Mouse (Mus musculus): ENCODE results near the gene Cenpf. TPM values are rescaled to one million over a fixed set of nuclear protein-coding genes. Genes with fewer than 3 reads are reported as not detected.

Cenpf gene
- total and polyA plus RNA-seq, 3 experiments: 16.5 to 28.2 (median 21.5) TPM

- no peaks in the 10 kb centered on the region for H3K79me2 ChIP-seq (replicated peaks; ENCODE audit: control insufficient read depth, extremely low read depth, insufficient read depth, poor library complexity, severe bottlenecking)
- DNase-seq (ENCODE audit: extremely low read depth): peak; percentile 53
- H3K27ac ChIP-seq (ENCODE audit: insufficient read depth, low read depth): no peak overlapping the region
- peaks cover 41 to 76% of the 10 kb centered on the region in 2 experiments for H3K36me3 ChIP-seq (replicated peaks in 1 of 2; ENCODE audit: control insufficient read depth in 1 of 2, insufficient read depth in 1 of 2, low read length in 1 of 2)
- no peak overlapping the region for H3K9ac ChIP-seq (ENCODE audit: insufficient read depth, low read depth)
- no peak for TF ChIP-seq IRF4 (IDR thresholded peaks at IDR 0.05; ENCODE audit: low read depth, low read length)
- TF ChIP-seq RAD21 (IDR thresholded peaks at IDR 0.05; ENCODE audit: low read depth, low read length): peak; percentile 22
- TF ChIP-seq USF2 (conservative IDR thresholded peaks at IDR 0.05; ENCODE audit: low read depth, low read length): no peak
- TF ChIP-seq CTCF (conservative IDR thresholded peaks at IDR 0.05 in 1 of 2, IDR thresholded peaks at IDR 0.05 in 1 of 2; ENCODE audit: low read depth in 2 of 2, low read length in 2 of 2): peak; percentile 20 to 65; a peak in 2 of 4 replicates
- TF ChIP-seq MEF2A (IDR thresholded peaks at IDR 0.05; ENCODE audit: borderline replicate concordance, low read depth, low read length): no peak
- TF ChIP-seq KAT2A (IDR thresholded peaks at IDR 0.05; ENCODE audit: insufficient replicate concordance, low read length): no peak
- peak; percentile 45 for TF ChIP-seq SMC3 (IDR thresholded peaks at IDR 0.05; ENCODE audit: low read depth, low read length)
- no peaks in the 10 kb centered on the region for H3K4me1 ChIP-seq (ENCODE audit: control insufficient read depth in 1 of 2, insufficient read depth in 2 of 2)
- H3K9me3 ChIP-seq (replicated peaks; ENCODE audit: low read length): no peaks in the 10 kb centered on the region
- H3K4me3 ChIP-seq (replicated peaks in 1 of 3; ENCODE audit: low read depth in 2 of 3, low read length in 2 of 3, poor library complexity in 1 of 3): no peak overlapping the region
- no peak overlapping the region for H3K4me2 ChIP-seq (ENCODE audit: insufficient read depth, low read depth, poor library complexity, severe bottlenecking)
- in situ Hi-C loops (cut with MboI; ENCODE audit: low pct_ligation_motif_present, low pct_unique_long_range_greater_than_20kb, low sequenced_read_pairs) (no loop called here), dilution Hi-C loops (cut with MboI; ENCODE audit: extremely low pct_ligation_motif_present, extremely low pct_unique_long_range_greater_than_20kb, low sequenced_read_pairs) (no loop called here)
- no peaks in the 10 kb centered on the region for H3K27me3 ChIP-seq (replicated peaks)
Observed at GRCm38 (mm10) chr1:189661856-189662255, 26.0 kb downstream of the Cenpf start.

GRCm38 (mm10) chr1:189657406-189657805 lies 30.5 kb downstream of the Cenpf start:
- Histone ChIP-seq H3K9ac (ENCODE audit: insufficient read depth, low read depth) (no peak overlapping the region), H3K9me3 (replicated peaks; ENCODE audit: low read length) (no peaks in the 10 kb centered on the region), H3K27ac (ENCODE audit: insufficient read depth, low read depth) (no peak overlapping the region), H3K27me3 (replicated peaks) (no peaks in the 10 kb centered on the region), H3K79me2 (replicated peaks; ENCODE audit: control insufficient read depth, extremely low read depth, insufficient read depth, poor library complexity, severe bottlenecking) (no peaks in the 10 kb centered on the region), H3K4me3 (replicated peaks in 1 of 3; ENCODE audit: low read depth in 2 of 3, low read length in 2 of 3, poor library complexity in 1 of 3) (no peak overlapping the region), H3K4me1 (ENCODE audit: control insufficient read depth in 1 of 2, insufficient read depth in 2 of 2) (no peaks in the 10 kb centered on the region), H3K36me3 (replicated peaks in 1 of 2; ENCODE audit: control insufficient read depth in 1 of 2, insufficient read depth in 1 of 2, low read length in 1 of 2) (peaks cover 40 to 79% of the 10 kb centered on the region in 2 experiments), H3K4me2 (ENCODE audit: insufficient read depth, low read depth, poor library complexity, severe bottlenecking) (no peak overlapping the region)
- dilution Hi-C loops (cut with MboI; ENCODE audit: extremely low pct_ligation_motif_present, extremely low pct_unique_long_range_greater_than_20kb, low sequenced_read_pairs): no loop called here
- DNase-seq (ENCODE audit: extremely low read depth): peak; percentile 6
- no peak for TF ChIP-seq NRF1 (IDR thresholded peaks at IDR 0.05; ENCODE audit: low read depth, low read length)
- TF ChIP-seq CHD1 (IDR thresholded peaks at IDR 0.05; ENCODE audit: low read depth, low read length): no peak
- no peak for TF ChIP-seq ZMIZ1 (IDR thresholded peaks at IDR 0.05; ENCODE audit: low read depth, low read length)
- no peak for TF ChIP-seq RAD21 (IDR thresholded peaks at IDR 0.05; ENCODE audit: low read depth, low read length)
- no peak for TF ChIP-seq USF1 (IDR thresholded peaks at IDR 0.05; ENCODE audit: low read depth, low read length)
- in situ Hi-C loops (cut with MboI; ENCODE audit: low pct_ligation_motif_present, low pct_unique_long_range_greater_than_20kb, low sequenced_read_pairs): no loop called here

- in situ Hi-C loops (cut with MboI; ENCODE audit: low pct_ligation_motif_present, low pct_unique_long_range_greater_than_20kb, low sequenced_read_pairs) (no loop called here), dilution Hi-C loops (cut with MboI; ENCODE audit: extremely low pct_ligation_motif_present, extremely low pct_unique_long_range_greater_than_20kb, low sequenced_read_pairs) (no loop called here)
- no peak overlapping the region for H3K9ac ChIP-seq (ENCODE audit: insufficient read depth, low read depth)
Observed at GRCm38 (mm10) chr1:189653746-189654145, 34.1 kb downstream of the Cenpf start.

More at GRCm38 (mm10) chr1:189653746-189654145, 34.1 kb downstream of the Cenpf start:
- Histone ChIP-seq H3K79me2 (replicated peaks; ENCODE audit: control insufficient read depth, extremely low read depth, insufficient read depth, poor library complexity, severe bottlenecking) (no peaks in the 10 kb centered on the region), H3K36me3 (replicated peaks in 1 of 2; ENCODE audit: control insufficient read depth in 1 of 2, insufficient read depth in 1 of 2, low read length in 1 of 2) (peaks cover 53 to 86% of the 10 kb centered on the region in 2 experiments), H3K27me3 (replicated peaks) (no peaks in the 10 kb centered on the region), H3K4me2 (ENCODE audit: insufficient read depth, low read depth, poor library complexity, severe bottlenecking) (no peak overlapping the region), H3K9me3 (replicated peaks; ENCODE audit: low read length) (no peaks in the 10 kb centered on the region), H3K4me1 (ENCODE audit: control insufficient read depth in 1 of 2, insufficient read depth in 2 of 2) (no peaks in the 10 kb centered on the region), H3K27ac (ENCODE audit: insufficient read depth, low read depth) (no peak overlapping the region), H3K4me3 (replicated peaks in 1 of 3; ENCODE audit: low read depth in 2 of 3, low read length in 2 of 3, poor library complexity in 1 of 3) (no peak overlapping the region)
- DNase-seq (ENCODE audit: extremely low read depth): no peak
- no peak for TF ChIP-seq ZC3H11A (IDR thresholded peaks at IDR 0.05; ENCODE audit: low read depth, low read length)
- no peak for TF ChIP-seq BHLHE40 (IDR thresholded peaks at IDR 0.05; ENCODE audit: low read depth, low read length)
- no peak for TF ChIP-seq USF1 (IDR thresholded peaks at IDR 0.05; ENCODE audit: low read depth, low read length)
- no peak for TF ChIP-seq MAZ (IDR thresholded peaks at IDR 0.05; ENCODE audit: low read depth, low read length)
- no peak for TF ChIP-seq MEF2A (IDR thresholded peaks at IDR 0.05; ENCODE audit: borderline replicate concordance, low read depth, low read length)
- no peak for TF ChIP-seq EP300 (IDR thresholded peaks at IDR 0.05; ENCODE audit: low read length)
- TF ChIP-seq MAFK (IDR thresholded peaks at IDR 0.05; ENCODE audit: insufficient replicate concordance, low read length): no peak
- TF ChIP-seq SMC3 (IDR thresholded peaks at IDR 0.05; ENCODE audit: low read depth, low read length): no peak
- no peak for TF ChIP-seq E2F4 (IDR thresholded peaks at IDR 0.05; ENCODE audit: insufficient replicate concordance, low read depth, low read length)
- TF ChIP-seq JUN (IDR thresholded peaks at IDR 0.05; ENCODE audit: insufficient read depth, low read depth, low read length): no peak
- no peak for TF ChIP-seq MAX (IDR thresholded peaks at IDR 0.05; ENCODE audit: low read length)
- no peak for TF ChIP-seq ETS1 (conservative IDR thresholded peaks at IDR 0.05; ENCODE audit: low read depth, low read length)
- no peak for TF ChIP-seq MXI1 (IDR thresholded peaks at IDR 0.05; ENCODE audit: low read depth, low read length)
- no peak for TF ChIP-seq RCOR1 (conservative IDR thresholded peaks at IDR 0.05; ENCODE audit: low read depth, low read length)
- TF ChIP-seq GABPA (IDR thresholded peaks at IDR 0.05; ENCODE audit: insufficient replicate concordance, low read depth, low read length): no peak
- TF ChIP-seq TCF12 (IDR thresholded peaks at IDR 0.05; ENCODE audit: low read depth, low read length): no peak
- no peak for TF ChIP-seq ZMIZ1 (IDR thresholded peaks at IDR 0.05; ENCODE audit: low read depth, low read length)

Data from CH12.LX (cell line).